Mouse (Mus musculus): ENCODE data around the gene Zfp619.

- TF ChIP-seq CTCF (IDR thresholded peaks at IDR 0.05; ENCODE audit: insufficient read depth, low read depth, low read length) (no peak), POLR2A (IDR thresholded peaks at IDR 0.05; ENCODE audit: insufficient read depth, low read depth, low read length) (no peak)
Measured at GRCm38 (mm10) chr7:39580601-39581000, 63.0 kb downstream of the Zfp619 start.
